Mouse (Mus musculus): Measurements from ENCODE around the gene Dnajb8. TPM values are rescaled to one million over a fixed set of nuclear protein-coding genes. Genes with fewer than 3 reads are reported as not detected.

Gene Dnajb8
- total and polyA plus RNA-seq, 3 experiments: not detected

GRCm38 (mm10) chr6:88260645-88261044, 38.6 kb downstream of the Dnajb8 start:
- no peaks in the 10 kb centered on the region for H3K9me3 ChIP-seq (replicated peaks; ENCODE audit: low read length)
- no peak overlapping the region for H3K27ac ChIP-seq (ENCODE audit: insufficient read depth, low read depth)
- H3K4me3 ChIP-seq (replicated peaks in 1 of 3; ENCODE audit: low read depth in 2 of 3, low read length in 2 of 3, poor library complexity in 1 of 3): no peak overlapping the region
- in situ Hi-C loops (cut with MboI; ENCODE audit: low pct_ligation_motif_present, low pct_unique_long_range_greater_than_20kb, low sequenced_read_pairs): no loop called here
- H3K36me3 ChIP-seq (replicated peaks in 1 of 2; ENCODE audit: control insufficient read depth in 1 of 2, insufficient read depth in 1 of 2, low read length in 1 of 2): peaks cover 15 to 89% of the 10 kb centered on the region in 2 experiments
- H3K27me3 ChIP-seq (replicated peaks): no peaks in the 10 kb centered on the region
- TF ChIP-seq CHD1 (IDR thresholded peaks at IDR 0.05; ENCODE audit: low read depth, low read length): no peak
- no peak for TF ChIP-seq CHD2 (IDR thresholded peaks at IDR 0.05; ENCODE audit: low read length)
- no peak for TF ChIP-seq USF2 (conservative IDR thresholded peaks at IDR 0.05; ENCODE audit: low read depth, low read length)
- dilution Hi-C loops (cut with MboI; ENCODE audit: extremely low pct_ligation_motif_present, extremely low pct_unique_long_range_greater_than_20kb, low sequenced_read_pairs): no loop called here
- H3K4me1 ChIP-seq (ENCODE audit: control insufficient read depth in 1 of 2, insufficient read depth in 2 of 2): no peaks in the 10 kb centered on the region
- DNase-seq (ENCODE audit: extremely low read depth): no peak
- H3K79me2 ChIP-seq (replicated peaks; ENCODE audit: control insufficient read depth, extremely low read depth, insufficient read depth, poor library complexity, severe bottlenecking): no peaks in the 10 kb centered on the region
- H3K9ac ChIP-seq (ENCODE audit: insufficient read depth, low read depth): no peak overlapping the region
- H3K4me2 ChIP-seq (ENCODE audit: insufficient read depth, low read depth, poor library complexity, severe bottlenecking): no peak overlapping the region

GRCm38 (mm10) chr6:88262160-88262559, 40.1 kb downstream of the Dnajb8 start:
- Histone ChIP-seq H3K4me1 (ENCODE audit: control insufficient read depth in 1 of 2, insufficient read depth in 2 of 2) (no peaks in the 10 kb centered on the region), H3K4me3 (replicated peaks in 1 of 3; ENCODE audit: low read depth in 2 of 3, low read length in 2 of 3, poor library complexity in 1 of 3) (no peak overlapping the region), H3K36me3 (replicated peaks in 1 of 2; ENCODE audit: control insufficient read depth in 1 of 2, insufficient read depth in 1 of 2, low read length in 1 of 2) (peaks cover 13 to 84% of the 10 kb centered on the region in 2 experiments), H3K9me3 (replicated peaks; ENCODE audit: low read length) (no peaks in the 10 kb centered on the region), H3K9ac (ENCODE audit: insufficient read depth, low read depth) (no peak overlapping the region), H3K27ac (ENCODE audit: insufficient read depth, low read depth) (no peak overlapping the region), H3K4me2 (ENCODE audit: insufficient read depth, low read depth, poor library complexity, severe bottlenecking) (no peak overlapping the region), H3K79me2 (replicated peaks; ENCODE audit: control insufficient read depth, extremely low read depth, insufficient read depth, poor library complexity, severe bottlenecking) (no peaks in the 10 kb centered on the region), H3K27me3 (replicated peaks) (no peaks in the 10 kb centered on the region)
- in situ Hi-C loops (cut with MboI; ENCODE audit: low pct_ligation_motif_present, low pct_unique_long_range_greater_than_20kb, low sequenced_read_pairs) (no loop called here), dilution Hi-C loops (cut with MboI; ENCODE audit: extremely low pct_ligation_motif_present, extremely low pct_unique_long_range_greater_than_20kb, low sequenced_read_pairs) (no loop called here)
- no peak for DNase-seq (ENCODE audit: extremely low read depth)
- TF ChIP-seq MEF2A (IDR thresholded peaks at IDR 0.05; ENCODE audit: borderline replicate concordance, low read depth, low read length) (no peak), ZNF384 (IDR thresholded peaks at IDR 0.05; ENCODE audit: low read depth, low read length) (no peak), EP300 (IDR thresholded peaks at IDR 0.05; ENCODE audit: low read length) (no peak), NRF1 (IDR thresholded peaks at IDR 0.05; ENCODE audit: low read depth, low read length) (no peak), ZKSCAN1 (IDR thresholded peaks at IDR 0.05; ENCODE audit: borderline replicate concordance, low read depth, low read length) (no peak), MXI1 (IDR thresholded peaks at IDR 0.05; ENCODE audit: low read depth, low read length) (no peak), SIN3A (IDR thresholded peaks at IDR 0.05; ENCODE audit: low read length) (no peak), RAD21 (IDR thresholded peaks at IDR 0.05; ENCODE audit: low read depth, low read length) (no peak), CHD1 (IDR thresholded peaks at IDR 0.05; ENCODE audit: low read depth, low read length) (no peak), PAX5 (IDR thresholded peaks at IDR 0.05; ENCODE audit: low read length) (no peak), TCF12 (IDR thresholded peaks at IDR 0.05; ENCODE audit: low read depth, low read length) (no peak), TBP (conservative IDR thresholded peaks at IDR 0.05; ENCODE audit: low read depth, low read length) (no peak), ZC3H11A (IDR thresholded peaks at IDR 0.05; ENCODE audit: low read depth, low read length) (no peak), POLR2AphosphoS2 (IDR thresholded peaks at IDR 0.05; ENCODE audit: low read depth, low read length) (no peak), RCOR1 (conservative IDR thresholded peaks at IDR 0.05; ENCODE audit: low read depth, low read length) (no peak), NELFE (IDR thresholded peaks at IDR 0.05; ENCODE audit: low read depth, low read length) (no peak), KAT2A (IDR thresholded peaks at IDR 0.05; ENCODE audit: insufficient replicate concordance, low read length) (no peak), CHD2 (IDR thresholded peaks at IDR 0.05; ENCODE audit: low read length) (no peak), E2F4 (IDR thresholded peaks at IDR 0.05; ENCODE audit: insufficient replicate concordance, low read depth, low read length) (no peak), SMC3 (IDR thresholded peaks at IDR 0.05; ENCODE audit: low read depth, low read length) (no peak)

Measured in CH12.LX (cell line).